In the genomic region with DNA sequence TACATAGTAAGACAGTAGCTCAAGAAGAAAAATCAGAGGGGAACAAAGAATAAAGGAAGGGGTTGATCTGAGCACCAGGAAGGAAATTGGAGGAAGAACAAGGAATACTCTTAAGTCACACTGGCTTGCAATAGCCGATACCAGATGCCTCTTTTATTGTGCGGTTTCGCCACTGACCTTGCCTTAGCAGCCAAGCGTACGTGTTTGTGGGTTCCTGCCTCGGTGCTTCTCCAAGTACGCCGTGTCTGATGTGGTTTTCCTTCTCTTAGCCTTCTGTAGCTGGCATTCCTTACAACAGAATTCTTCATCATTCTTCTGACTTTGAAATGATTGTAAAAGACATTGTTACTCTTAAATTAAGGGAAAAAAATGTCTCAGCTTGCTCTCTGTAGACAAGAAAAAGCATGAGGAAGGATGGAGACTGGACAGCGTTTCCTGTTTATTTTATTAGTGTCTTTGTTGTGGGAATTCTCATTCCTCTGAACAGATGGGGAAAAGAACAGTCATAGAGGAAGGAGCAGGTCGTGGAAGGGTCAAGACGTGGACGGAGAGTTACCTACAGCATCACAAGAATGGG, we compare ENCODE assay signal across 13 mouse cellular contexts. TPM values are rescaled to one million over a fixed set of nuclear protein-coding genes. Genes with fewer than 3 reads are reported as not detected.
A peak's percentile ranks its signal among the peaks of the same experiment; 100 is the strongest.
DNase-seq lines count a peak whose midpoint lies in the region; ATAC-seq and TF ChIP-seq lines count a peak whose summit lies in the region.
"Had no signal": no experiment of that assay in that cellular context is flagged by ENCODE, and none has a peak within 500 bp of the region (broad histone marks: within the 10 kb centered on the region; RNA-seq: fewer than 3 reads in every experiment).

No protein-coding gene starts in this region.

- ATAC-seq in heart, postnatal 0 days (ENCODE audit: insufficient read depth, low read depth) = no peak
- no peak for ATAC-seq in embryonic facial prominence, embryonic 14.5 days (ENCODE audit: low read depth)
- no peak for ATAC-seq in limb, embryonic 12.5 days (ENCODE audit: insufficient number of reproducible peaks, insufficient read depth, low FRiP score, low TSS enrichment, low read depth)

- no peak overlapping the region for H3K9ac ChIP-seq in heart, postnatal 0 days (replicated peaks; ENCODE audit: low read depth, low read length)
- H3K9ac ChIP-seq in embryonic facial prominence, embryonic 14.5 days (ENCODE audit: low read depth, low read length) = no peak overlapping the region
- no peak overlapping the region for H3K9ac ChIP-seq in limb, embryonic 12.5 days (replicated peaks)
- H3K9ac ChIP-seq: hindbrain, embryonic 15.5 days; midbrain, embryonic 12.5 days had no signal

- no peak for TF ChIP-seq EP300 in heart, postnatal 0 days (IDR thresholded peaks at IDR 0.05; ENCODE audit: low read depth)

- H3K9me3 ChIP-seq in heart, postnatal 0 days (replicated peaks; ENCODE audit: control insufficient read depth, low read length) = no peaks in the 10 kb centered on the region
- no peaks in the 10 kb centered on the region for H3K9me3 ChIP-seq in embryonic facial prominence, embryonic 14.5 days (ENCODE audit: control insufficient read depth, low read length)
- no peaks in the 10 kb centered on the region for H3K9me3 ChIP-seq in limb, embryonic 12.5 days
- H3K9me3 ChIP-seq: hindbrain, embryonic 15.5 days; midbrain, embryonic 12.5 days had no signal

- TF ChIP-seq CTCF in heart, postnatal 0 days (IDR thresholded peaks at IDR 0.05; ENCODE audit: low read depth) = no peak

- H3K36me3 ChIP-seq in heart, postnatal 0 days (replicated peaks; ENCODE audit: control insufficient read depth, insufficient read depth, low read length) = peaks cover 73% of the 10 kb centered on the region
- H3K36me3 ChIP-seq in embryonic facial prominence, embryonic 14.5 days (ENCODE audit: control insufficient read depth, insufficient read depth, low read length) = peaks cover 81% of the 10 kb centered on the region
- peaks cover 90% of the 10 kb centered on the region for H3K36me3 ChIP-seq in limb, embryonic 12.5 days

- no peaks in the 10 kb centered on the region for H3K27me3 ChIP-seq in heart, postnatal 0 days (ENCODE audit: control insufficient read depth, insufficient read depth, low read length)
- H3K27me3 ChIP-seq in embryonic facial prominence, embryonic 14.5 days (replicated peaks; ENCODE audit: control insufficient read depth, insufficient read depth, low read length) = no peaks in the 10 kb centered on the region
- no peaks in the 10 kb centered on the region; the same call in 1 of the 2 replicates for H3K27me3 ChIP-seq in limb, embryonic 12.5 days
- H3K27me3 ChIP-seq: hindbrain, embryonic 15.5 days; midbrain, embryonic 12.5 days had no signal

- intact Hi-C loops in heart, postnatal 10 days (cut with DNase I) = no loop called here

- H3K4me3 ChIP-seq in heart, postnatal 0 days (ENCODE audit: low read depth, low read length) = no peak overlapping the region
- H3K4me3 ChIP-seq in embryonic facial prominence, embryonic 14.5 days (ENCODE audit: low read depth, low read length) = no peak overlapping the region
- no peak overlapping the region for H3K4me3 ChIP-seq in limb, embryonic 12.5 days (replicated peaks)
- H3K4me3 ChIP-seq: hindbrain, embryonic 15.5 days; layer of hippocampus, adult 2 months; midbrain, embryonic 12.5 days had no signal

- H3K4me2 ChIP-seq in heart, postnatal 0 days (ENCODE audit: low read depth, low read length) = no peak overlapping the region
- H3K4me2 ChIP-seq in embryonic facial prominence, embryonic 14.5 days (ENCODE audit: low read depth, low read length) = no peak overlapping the region
- H3K4me2 ChIP-seq in limb, embryonic 12.5 days = no peak overlapping the region
- H3K4me2 ChIP-seq: hindbrain, embryonic 15.5 days; midbrain, embryonic 12.5 days had no signal

- peak overlapping the region; percentile 21; the same call in 1 of the 2 replicates for H3K27ac ChIP-seq in heart, postnatal 0 days (ENCODE audit: low read depth)
- peak overlapping the region; percentile 52 for H3K27ac ChIP-seq in embryonic facial prominence, embryonic 14.5 days (replicated peaks; ENCODE audit: low read depth, low read length)
- peak overlapping the region; percentile 3; the same call in 1 of the 2 replicates for H3K27ac ChIP-seq in limb, embryonic 12.5 days
- H3K27ac ChIP-seq: hindbrain, embryonic 15.5 days; layer of hippocampus, adult 2 months; midbrain, embryonic 12.5 days had no signal

- no peaks in the 10 kb centered on the region for H3K4me1 ChIP-seq in heart, postnatal 0 days (ENCODE audit: control insufficient read depth, insufficient read depth)
- no peaks in the 10 kb centered on the region for H3K4me1 ChIP-seq in embryonic facial prominence, embryonic 14.5 days (ENCODE audit: control insufficient read depth, insufficient read depth, low read length)
- H3K4me1 ChIP-seq in limb, embryonic 12.5 days (replicated peaks) = no peaks in the 10 kb centered on the region
- H3K4me1 ChIP-seq: hindbrain, embryonic 15.5 days; midbrain, embryonic 12.5 days had no signal

- whole genome bisulfite sequencing in heart, postnatal 0 days = 67% methylated on average over 12 of the region's 12 CpGs
- 55% methylated on average over 12 of the region's 12 CpGs for WGBS in embryonic facial prominence, embryonic 14.5 days
- 68% methylated on average over 12 of the region's 12 CpGs for WGBS in limb, embryonic 12.5 days

- DNase-seq in embryo, embryonic 10.5 days (ENCODE audit: low spot score) = peak; percentile 9
- DNase-seq in embryo, embryonic 10 days (ENCODE audit: low spot score) = no peak
- DNase-seq in heart, postnatal 0 days (ENCODE audit: low spot score) = no peak
- DNase-seq in heart, postnatal 10 days = no peak
- peak; percentile 75 for DNase-seq in embryonic facial prominence, embryonic 14.5 days (ENCODE audit: low spot score)
- no peak for DNase-seq in ovary, adult 18-20 months (ENCODE audit: low spot score)
- DNase-seq in cerebellum, adult 11 months = no peak
- DNase-seq: spleen, adult 18-20 months; thymus, adult 18-20 months had no signal

RNA-seq across cellular contexts. Expression of a gene that starts 55.4 kb away (rescaled TPM):
- total RNA-seq in heart, postnatal 0 days (2014; rRNA removed; ENCODE audit: low replicate concordance) = 55.8 and 58.8 TPM in 2 replicates
- 19.1 and 20.2 TPM in 2 replicates for polyA plus RNA-seq in heart, postnatal 0 days (2015; fragmentation: Nextera tagmentation; extraction: Ambion mirVana)
- 10 to 100 TPM; 30.1 to 31.4 TPM for total RNA-seq in heart, postnatal 10 days (2021)
- polyA plus RNA-seq in embryonic facial prominence, embryonic 14.5 days (2014; fragmentation: Nextera tagmentation; extraction: Ambion mirVana) = 33.8 and 34.7 TPM in 2 replicates
- polyA plus RNA-seq in limb, embryonic 12.5 days (2016; fragmentation: Nextera tagmentation; extraction: Ambion mirVana) = 49.8 and 50.3 TPM in 2 replicates

Comparison
In these comparisons a context has a peak if more than half of its experiments do, and no peak if none do; other contexts are left out.
1. DNase-seq: peak in embryo, embryonic 10.5 days (single experiment) and embryonic facial prominence, embryonic 14.5 days (single experiment); none in embryo, embryonic 10 days (single experiment), heart, postnatal 0 days (single experiment), heart, postnatal 10 days (0 of 2), ovary, adult 18-20 months (single experiment) and cerebellum, adult 11 months (single experiment).
2. Peak in every context shown above with its lines, with median percentiles within 50 percentile points of each other: H3K27ac ChIP-seq.